In genomic region chr1:174836861-174837260, GRCm38 (mm10) we compare ENCODE assay signal across 28 mouse cellular contexts.
DNase-seq lines count a peak whose midpoint lies in the region; ATAC-seq and TF ChIP-seq lines count a peak whose summit lies in the region.
"Had no signal": no experiment of that assay in that cellular context is flagged by ENCODE, and none has a peak within 500 bp of the region (broad histone marks: within the 10 kb centered on the region; RNA-seq: fewer than 3 reads in every experiment).

No protein-coding gene starts in this region.

- H3K27me3 ChIP-seq in lung, embryonic 15.5 days = no peaks in the 10 kb centered on the region
- H3K27me3 ChIP-seq in testis, adult 2 months (ENCODE audit: control insufficient read depth, insufficient read depth, low read length) = no peaks in the 10 kb centered on the region
- H3K27me3 ChIP-seq in neural tube, embryonic 15.5 days (replicated peaks) = no peaks in the 10 kb centered on the region
- H3K27me3 ChIP-seq: embryonic facial prominence, embryonic 13.5 days; forebrain, embryonic 13.5 days; hindbrain, embryonic 13.5 days; Patski had no signal

- H3K9ac ChIP-seq in lung, embryonic 15.5 days = no peak overlapping the region
- no peak overlapping the region for H3K9ac ChIP-seq in neural tube, embryonic 15.5 days (replicated peaks)
- H3K9ac ChIP-seq: embryonic facial prominence, embryonic 13.5 days; forebrain, embryonic 13.5 days; hindbrain, embryonic 13.5 days had no signal

- WGBS in lung, embryonic 15.5 days = 92% methylated on average over 23 of the region's 23 CpGs
- WGBS in neural tube, embryonic 15.5 days = 96% methylated on average over 23 of the region's 23 CpGs

- H3K27ac ChIP-seq in lung, embryonic 15.5 days = no peak overlapping the region
- no peak overlapping the region for H3K27ac ChIP-seq in testis, adult 2 months (ENCODE audit: control insufficient read depth, insufficient read depth, low read depth, low read length)
- H3K27ac ChIP-seq in neural tube, embryonic 15.5 days (replicated peaks) = no peak overlapping the region
- H3K27ac ChIP-seq: embryonic facial prominence, embryonic 10.5 days; embryonic facial prominence, embryonic 13.5 days; forebrain, embryonic 13.5 days; hindbrain, embryonic 10.5 days; hindbrain, embryonic 13.5 days had no signal

- H3K4me1 ChIP-seq in lung, embryonic 15.5 days = no peaks in the 10 kb centered on the region
- H3K4me1 ChIP-seq in testis, adult 2 months (ENCODE audit: control insufficient read depth, insufficient read depth, low read length) = no peaks in the 10 kb centered on the region; the same call in 1 of the 2 replicates
- no peaks in the 10 kb centered on the region for H3K4me1 ChIP-seq in neural tube, embryonic 15.5 days
- H3K4me1 ChIP-seq: embryonic facial prominence, embryonic 10.5 days; forebrain, embryonic 13.5 days; hindbrain, embryonic 10.5 days; hindbrain, embryonic 13.5 days had no signal

- no peaks in the 10 kb centered on the region for H3K36me3 ChIP-seq in lung, embryonic 15.5 days
- H3K36me3 ChIP-seq in testis, adult 2 months (ENCODE audit: control insufficient read depth, insufficient read depth, low read length) = no peaks in the 10 kb centered on the region
- H3K36me3 ChIP-seq in neural tube, embryonic 15.5 days = 0 out of 2 replicates have a peak, but pooled peaks cover 4% of the 10 kb centered on the region
- H3K36me3 ChIP-seq: embryonic facial prominence, embryonic 10.5 days; hindbrain, embryonic 13.5 days had no signal

- H3K4me2 ChIP-seq in lung, embryonic 15.5 days = no peak overlapping the region
- H3K4me2 ChIP-seq in neural tube, embryonic 15.5 days = no peak overlapping the region
- H3K4me2 ChIP-seq: embryonic facial prominence, embryonic 13.5 days; forebrain, embryonic 13.5 days; heart, embryonic 11.5 days; hindbrain, embryonic 13.5 days had no signal

- TF ChIP-seq CTCF in testis, adult 2 months (IDR thresholded peaks at IDR 0.05; ENCODE audit: control insufficient read depth, insufficient read depth, insufficient replicate concordance, low read depth, low read length) = no peak

- H3K9me3 ChIP-seq in lung, embryonic 15.5 days = no peaks in the 10 kb centered on the region
- no peaks in the 10 kb centered on the region; the same call in 1 of the 2 replicates for H3K9me3 ChIP-seq in neural tube, embryonic 15.5 days (replicated peaks)
- H3K9me3 ChIP-seq: embryonic facial prominence, embryonic 10.5 days; embryonic facial prominence, embryonic 13.5 days; hindbrain, embryonic 10.5 days; hindbrain, embryonic 13.5 days had no signal

- no peak for DNase-seq in lung, postnatal 4 days
- DNase-seq in testis, postnatal 14 days (ENCODE audit: low spot score) = no peak
- peak; percentile 5 for DNase-seq in R1 (ENCODE audit: low read depth, low spot score)
- DNase-seq in testis, postnatal 10 days (ENCODE audit: low spot score) = peak; percentile 39
- DNase-seq in kidney, postnatal 36 days = no peak
- DNase-seq: adrenal gland, adult 8-10 months; adrenal gland, postnatal 25 days; cerebellum, adult 11-12 months; cerebellum, adult 8-10 months; cerebellum, postnatal 10 days; cerebellum, postnatal 36 days; embryo, embryonic 11 days; gastrocnemius, postnatal 10 days; gastrocnemius, postnatal 36 days had no signal

- no peak for TF ChIP-seq POLR2A in testis, adult 2 months (IDR thresholded peaks at IDR 0.05; ENCODE audit: control insufficient read depth, low read depth, low read length)

- ATAC-seq in lung, embryonic 15.5 days (ENCODE audit: borderline replicate concordance, extremely low read depth, low FRiP score, low TSS enrichment) = 0 out of 2 replicates have a peak, but pooled peaks have one; percentile 5
- ATAC-seq in neural tube, embryonic 15.5 days (ENCODE audit: low FRiP score) = no peak
- ATAC-seq: activated CD4-positive, CD25-positive, alpha-beta regulatory T cell, adult 4 months; forebrain, embryonic 13.5 days; forebrain, embryonic 16.5 days; hindbrain, embryonic 16.5 days; Patski had no signal

- no peak overlapping the region for H3K4me3 ChIP-seq in lung, embryonic 15.5 days
- peak overlapping the region; percentile 41 for H3K4me3 ChIP-seq in testis, adult 2 months (ENCODE audit: control insufficient read depth, low read depth, low read length)
- H3K4me3 ChIP-seq in neural tube, embryonic 15.5 days (replicated peaks) = no peak overlapping the region
- H3K4me3 ChIP-seq: embryonic facial prominence, embryonic 10.5 days; embryonic facial prominence, embryonic 13.5 days; erythroblast, embryonic 14.5 days; forebrain, embryonic 13.5 days; hindbrain, embryonic 10.5 days; hindbrain, embryonic 13.5 days had no signal

Comparison
In these comparisons a context has a peak if more than half of its experiments do, and no peak if none do; other contexts are left out.
1. DNase-seq: peak in R1 (single experiment) and testis, postnatal 10 days (single experiment); none in lung, postnatal 4 days (0 of 2), testis, postnatal 14 days (single experiment) and kidney, postnatal 36 days (0 of 2).